Mouse (Mus musculus): ENCODE data around the gene Ahsa1.
A peak's percentile ranks its signal among the peaks of the same experiment; 100 is the strongest.
"Not testable (repeated sequence)": the region's sequence is repeated elsewhere in the genome, so short reads cannot be mapped to it uniquely, and the experiment has no call there.

The Ahsa1 gene

DNA sequence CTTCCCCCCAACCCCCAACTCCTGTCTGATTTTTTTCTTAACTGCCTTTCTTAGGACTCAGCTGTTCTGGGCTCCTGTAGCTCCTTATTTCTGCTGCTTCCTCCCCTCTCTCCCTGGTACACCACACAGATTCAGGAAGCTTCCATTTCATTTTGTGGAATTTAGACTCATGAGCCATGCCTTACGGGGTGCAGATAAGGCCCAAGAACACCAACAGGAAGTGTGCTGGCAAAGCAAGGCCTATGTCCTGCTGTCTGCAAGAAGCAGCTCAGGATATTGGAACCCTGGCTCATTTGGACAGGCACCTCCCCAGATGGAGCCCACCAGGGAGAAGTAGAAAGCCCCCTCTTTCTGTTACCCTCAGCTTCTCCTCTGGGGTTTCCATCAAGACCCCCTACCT is 15.5 kb downstream of the Ahsa1 start:
- no peak for DNase-seq (ENCODE audit: low spot score in 2 of 2)

GRCm38 (mm10) chr12:87282743-87283142 is 16.5 kb downstream of the Ahsa1 start:
- DNase-seq (ENCODE audit: low spot score in 2 of 2): no peak

DNA sequence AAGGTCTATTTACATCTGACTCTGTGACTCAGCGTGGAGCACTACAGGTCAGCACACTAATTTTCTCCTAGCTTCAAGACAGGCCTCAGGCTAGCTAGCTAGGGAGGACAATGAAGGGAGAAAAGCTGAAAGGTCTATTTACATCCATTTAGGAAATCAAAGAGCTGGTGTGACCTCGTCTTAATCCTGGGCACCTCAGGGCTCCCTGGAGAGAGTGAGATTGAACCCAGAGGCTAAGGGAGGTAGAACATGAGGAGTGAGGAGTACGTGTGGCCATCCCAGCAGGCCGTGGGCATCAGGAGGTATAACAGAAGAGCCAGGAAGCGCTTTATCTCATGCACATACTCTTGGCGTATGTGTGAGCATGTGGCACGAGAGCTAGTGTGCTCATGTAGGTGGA is 17.4 kb downstream of the Ahsa1 start:
- no peak for DNase-seq (ENCODE audit: low spot score in 2 of 2)

DNA sequence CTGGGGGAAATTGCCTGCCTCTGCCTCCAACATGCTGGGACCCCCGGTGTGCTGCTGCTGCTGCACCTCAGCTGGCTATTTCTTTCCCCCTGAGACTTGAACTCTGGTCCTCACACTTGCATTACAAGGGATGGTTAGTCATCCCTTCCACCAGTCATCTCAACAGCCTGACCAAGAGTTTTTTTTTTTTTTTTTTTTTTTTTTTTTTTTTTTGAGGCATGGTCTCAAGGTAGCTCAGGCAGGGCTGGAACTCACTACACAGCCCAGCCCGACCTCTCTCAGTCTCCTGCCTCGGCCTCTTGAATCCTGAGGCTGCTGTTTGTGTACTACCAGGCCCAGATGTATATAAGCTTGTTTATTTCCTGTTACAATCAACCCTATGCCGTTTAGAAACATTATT is 18.0 kb downstream of the Ahsa1 start:
- DNase-seq (ENCODE audit: low spot score in 2 of 2): no peak

- no peak for DNase-seq (ENCODE audit: low spot score in 2 of 2)
Measured at GRCm38 (mm10) chr12:87284726-87285125, 18.4 kb downstream of the Ahsa1 start.

GRCm38 (mm10) chr12:87289100-87289499 is 22.8 kb downstream of the Ahsa1 start:
- no peak for DNase-seq (ENCODE audit: low spot score in 2 of 2)

- DNase-seq (ENCODE audit: low spot score in 2 of 2): no peak
Measured at GRCm38 (mm10) chr12:87293934-87294333, 27.7 kb downstream of the Ahsa1 start.

DNA sequence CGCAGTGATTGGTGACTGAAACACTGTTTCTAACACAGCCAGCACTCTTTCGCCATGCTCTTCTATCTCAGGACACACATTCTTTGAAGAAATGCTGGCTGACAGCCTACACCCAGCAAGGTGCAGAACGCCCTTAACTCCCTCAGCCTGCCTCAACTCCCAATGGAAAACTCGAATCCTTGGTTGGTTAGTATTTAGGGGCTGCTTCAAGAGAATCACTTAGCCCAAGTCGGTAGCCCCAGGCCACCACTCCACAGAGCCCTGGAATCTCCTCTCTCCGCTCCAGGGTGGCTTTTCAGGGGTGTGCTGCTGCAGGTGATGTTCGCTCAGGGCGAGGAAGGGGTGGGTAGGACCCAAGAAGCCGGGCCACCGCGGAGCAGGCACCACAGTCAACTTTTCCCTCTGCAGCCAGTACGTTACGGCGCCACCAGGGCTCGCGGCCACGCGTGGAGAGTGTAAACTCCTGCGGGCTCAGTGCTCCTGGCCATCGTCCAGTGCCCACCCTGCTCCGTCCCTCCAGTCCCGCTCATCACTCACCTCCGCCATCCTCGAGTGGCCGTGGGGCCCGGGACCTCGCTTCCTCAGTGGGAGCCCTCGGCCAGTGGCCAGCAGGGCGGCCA is 32.9 kb downstream of the Ahsa1 start:
- DNase-seq (ENCODE audit: low spot score in 2 of 2): peak in 1 of 2 experiments; percentile 62

DNA sequence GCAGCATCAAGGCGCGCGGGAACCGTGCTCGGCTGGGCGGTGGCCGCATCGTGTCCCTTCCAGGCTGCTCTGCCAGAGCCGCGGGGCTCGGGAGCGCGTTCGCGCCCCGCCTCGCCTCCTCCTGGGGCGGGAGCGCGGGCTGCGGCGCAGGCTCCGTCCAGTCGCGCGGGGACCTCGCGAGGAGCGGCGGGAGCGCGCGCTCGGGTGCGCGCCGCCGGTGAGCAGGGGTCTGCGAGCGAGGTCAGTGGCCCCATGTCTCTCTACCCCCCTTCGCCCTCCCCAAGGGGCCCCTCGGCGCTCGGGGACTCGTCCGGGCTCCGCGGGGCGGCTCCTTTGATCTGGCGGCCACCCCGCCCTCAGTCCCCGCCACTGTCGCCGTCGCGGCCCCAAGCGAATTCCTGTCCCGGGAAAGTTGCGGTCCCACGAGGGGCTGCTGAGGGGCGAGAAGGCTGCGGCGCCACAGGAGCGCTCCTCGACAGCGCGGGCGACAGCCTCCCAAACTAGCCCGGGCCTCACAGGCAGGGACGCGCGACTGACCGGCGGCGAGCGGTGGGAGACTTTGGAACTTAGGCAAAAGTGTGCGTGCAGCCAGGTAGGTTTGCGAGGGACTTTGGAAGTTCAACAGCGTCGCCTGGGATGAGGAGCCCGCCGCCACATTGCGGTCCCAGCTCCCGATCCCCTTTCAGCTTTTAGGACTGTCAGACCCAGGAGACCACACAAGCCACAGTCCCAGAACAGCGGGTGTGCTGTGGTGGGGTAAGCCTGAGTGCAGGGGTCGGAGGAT is 33.6 kb downstream of the Ahsa1 start, which contains the start of gene Ism2:
Gene Ism2 (minus strand): TSS at position 49 of the 784 bp plus-strand sequence.
- DNase-seq (ENCODE audit: low spot score in 2 of 2): peak in 1 of 2 experiments; percentile 40

GRCm38 (mm10) chr12:87300441-87300690 is 34.1 kb downstream of the Ahsa1 start:
- no peak for DNase-seq (ENCODE audit: low spot score in 2 of 2)

GRCm38 (mm10) chr12:87301189-87301588 is 34.9 kb downstream of the Ahsa1 start:
- no peak for DNase-seq (ENCODE audit: low spot score in 2 of 2)

DNA sequence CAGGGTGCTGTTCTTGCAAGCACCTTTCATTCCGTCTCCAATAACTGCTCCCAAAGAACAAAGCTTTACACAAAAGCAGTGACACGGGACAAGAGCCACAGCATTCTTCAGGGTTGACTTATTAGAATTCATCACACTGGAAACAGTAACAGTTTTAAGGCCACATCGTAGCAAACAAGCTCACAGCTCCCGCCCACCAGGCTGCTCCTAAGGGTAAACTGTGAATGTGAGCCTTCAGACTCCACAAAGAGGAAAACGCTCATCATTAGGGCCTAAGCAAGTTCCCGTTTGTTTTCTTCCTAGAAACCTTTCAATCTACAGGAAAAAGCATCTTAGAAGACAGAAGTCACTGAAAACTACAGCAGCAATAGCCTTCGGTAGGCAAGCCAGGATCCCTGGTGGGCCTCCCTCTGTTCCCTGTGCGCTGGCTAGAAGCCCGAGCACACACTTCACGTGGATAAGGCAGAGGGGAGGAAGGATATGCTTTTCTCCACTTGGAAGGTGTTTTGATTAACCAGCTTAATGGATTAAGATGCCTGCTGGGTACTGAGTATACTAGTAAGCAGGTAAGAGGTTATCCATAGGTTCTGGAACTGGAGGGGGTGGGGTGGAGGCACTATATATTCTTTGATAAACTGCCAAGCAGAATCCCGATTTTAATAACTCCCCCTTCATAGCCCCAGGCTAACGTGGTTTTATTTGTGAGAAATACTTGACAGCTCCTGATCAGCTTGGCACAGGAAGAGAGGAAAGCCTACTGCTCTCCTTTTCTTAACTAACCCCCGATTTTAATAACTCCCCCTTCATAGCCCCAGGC is 39.7 kb downstream of the Ahsa1 start:
- DNase-seq (ENCODE audit: low spot score in 2 of 2): no peak

DNA sequence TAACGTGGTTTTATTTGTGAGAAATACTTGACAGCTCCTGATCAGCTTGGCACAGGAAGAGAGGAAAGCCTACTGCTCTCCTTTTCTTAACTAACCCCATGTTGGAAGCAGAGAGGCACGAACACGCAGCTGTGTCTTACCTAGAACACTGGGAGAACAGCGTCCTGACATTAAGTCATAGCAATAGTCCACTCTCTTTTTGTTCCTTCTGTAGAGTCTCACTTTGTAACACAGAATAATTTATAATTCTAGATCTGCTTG is 40.2 kb downstream of the Ahsa1 start:
- DNase-seq (ENCODE audit: low spot score in 2 of 2): not testable (repeated sequence)

DNA sequence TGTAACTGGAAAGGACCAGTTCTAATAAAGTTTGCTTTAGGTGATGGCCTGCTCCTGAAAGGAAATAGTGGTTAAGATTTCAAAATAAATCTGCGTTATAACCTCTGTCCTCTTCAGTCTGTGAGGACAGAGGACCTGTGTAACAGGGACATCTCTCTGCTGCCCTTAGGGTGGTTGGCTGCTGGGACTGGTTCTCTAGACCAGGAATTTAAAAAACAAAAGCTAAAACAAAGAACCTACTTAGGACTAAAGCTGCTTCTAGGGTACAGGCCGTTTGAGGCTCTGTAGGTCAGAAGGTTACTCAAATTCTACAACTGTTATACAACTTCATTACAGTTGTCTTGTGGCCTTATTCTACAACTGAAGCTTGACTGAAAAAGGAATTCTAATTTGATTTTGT is 46.8 kb downstream of the Ahsa1 start:
- DNase-seq (ENCODE audit: low spot score in 2 of 2): no peak

DNA sequence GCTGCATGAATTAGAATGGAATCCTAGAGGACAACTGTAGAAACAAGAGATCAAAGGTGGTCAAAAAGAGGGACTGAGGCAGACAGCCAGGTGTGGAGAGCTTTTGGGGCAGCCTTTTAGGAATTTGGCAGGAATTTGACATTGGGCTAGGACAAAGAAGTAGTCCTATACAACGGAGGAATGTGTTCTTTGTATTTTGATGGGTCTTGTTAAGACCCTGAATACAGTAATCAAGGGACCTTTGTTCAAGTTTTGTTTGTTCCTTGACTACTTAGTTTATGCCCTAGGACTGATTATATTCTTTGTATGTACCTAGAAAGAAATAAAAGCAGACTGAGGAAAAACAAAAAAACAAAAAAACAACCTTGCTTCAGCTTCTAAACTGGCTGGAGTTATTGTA is 51.7 kb downstream of the Ahsa1 start:
- no peak for DNase-seq (ENCODE audit: low spot score in 2 of 2)

DNA sequence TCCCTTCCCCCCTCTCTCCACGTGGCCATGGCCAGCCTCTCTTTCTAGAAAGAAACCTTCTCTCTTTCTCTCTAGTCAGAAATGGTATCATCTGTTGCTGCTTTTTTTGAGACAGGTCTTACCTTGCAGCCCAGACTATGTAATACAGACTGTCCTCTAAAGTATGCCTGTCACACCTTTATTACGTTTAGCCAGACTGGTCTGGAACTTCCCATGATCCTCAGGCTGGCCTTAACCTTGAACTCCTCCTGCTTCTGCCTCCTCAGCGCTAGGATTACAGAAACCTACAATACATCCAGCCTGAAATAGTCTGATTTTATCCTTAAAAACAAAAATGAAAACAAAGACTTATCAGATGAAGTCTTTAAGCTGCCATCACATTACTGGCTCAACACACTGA is 53.0 kb downstream of the Ahsa1 start:
- no peak for DNase-seq (ENCODE audit: low spot score in 2 of 2)
